Mouse (Mus musculus) CH12.LX (cell line): ENCODE results near the gene 1700069L16Rik. TPM values are rescaled to one million over a fixed set of nuclear protein-coding genes. Genes with fewer than 3 reads are reported as not detected.
A peak's percentile ranks its signal among the peaks of the same experiment; 100 is the strongest.

Experiments used
- DNase-seq: peaks from one replicate; pipeline ENCODE4 v3.0.0-alpha.2; 2013; ENCODE audit errors: extremely low read depth
- H3K27ac ChIP-seq: 2 replicates; pipeline ENCODE4 v1.5.1; 2012; ENCODE audit warnings: low read depth, mild to moderate bottlenecking, control low read depth, moderate library complexity; ENCODE audit not compliant: insufficient read depth
- H3K27me3 ChIP-seq: replicated peaks from 2 replicates; pipeline ENCODE3; 2012; ENCODE audit warnings: inconsistent platforms
- H3K36me3 ChIP-seq, 2 experiments: replicated peaks in 1 of 2; 2 replicates each; pipeline versions ENCODE3 to v1.6.1; 2012; ENCODE audit warnings: inconsistent platforms in 1 of 2, low read length in 1 of 2, mild to moderate bottlenecking in 1 of 2, mixed read lengths in 1 of 2, moderate library complexity in 1 of 2; ENCODE audit not compliant: control insufficient read depth in 1 of 2, insufficient read depth in 1 of 2
- H3K4me1 ChIP-seq, 2 experiments: 2 replicates each; pipeline ENCODE4 v1.6.1; 2012; ENCODE audit warnings: inconsistent platforms in 1 of 2, moderate library complexity in 1 of 2; ENCODE audit not compliant: insufficient read depth in 2 of 2, control insufficient read depth in 1 of 2
- H3K4me2 ChIP-seq: 2 replicates; pipeline ENCODE4 v1.6.1; 2012; ENCODE audit warnings: low read depth, mild to moderate bottlenecking, control low read depth; ENCODE audit not compliant: poor library complexity, insufficient read depth, severe bottlenecking
- H3K4me3 ChIP-seq, 3 experiments: fragments of 150-350 bp in 1 of 3; sonication (generic) in 1 of 3; replicated peaks in 1 of 3; 2 replicates each; pipeline versions ENCODE3 to v1.5.1; 2011 to 2012; ENCODE audit warnings: low read depth in 2 of 3, low read length in 2 of 3, mild to moderate bottlenecking in 2 of 3, moderate library complexity in 2 of 3, control low read depth in 1 of 3, improper control_type of control experiment in 1 of 3, inconsistent platforms in 1 of 3, mixed read lengths in 1 of 3; ENCODE audit not compliant: poor library complexity in 1 of 3
- H3K79me2 ChIP-seq: replicated peaks from 2 replicates; pipeline ENCODE4 v1.6.1; 2012; ENCODE audit warnings: mild to moderate bottlenecking, moderate library complexity; ENCODE audit not compliant: control insufficient read depth, poor library complexity, insufficient read depth, severe bottlenecking; ENCODE audit errors: extremely low read depth
- H3K9ac ChIP-seq: 2 replicates; pipeline ENCODE4 v1.6.1; 2012; ENCODE audit warnings: low read depth, mild to moderate bottlenecking, control low read depth, moderate library complexity; ENCODE audit not compliant: insufficient read depth
- H3K9me3 ChIP-seq: replicated peaks from 2 replicates; pipeline ENCODE3; 2012; ENCODE audit warnings: low read length, inconsistent platforms, mixed read lengths
- BHLHE40 ChIP-seq: IDR thresholded peaks from 2 replicates; pipeline ENCODE4 v1.6.1; 2011; ENCODE audit warnings: mild to moderate bottlenecking, low read depth, low read length, improper control_type of control experiment
- CHD1 ChIP-seq: IDR thresholded peaks from 2 replicates; pipeline ENCODE4 v1.6.1; 2012; ENCODE audit warnings: low read depth, low read length, improper control_type of control experiment, inconsistent platforms
- CHD2 ChIP-seq: IDR thresholded peaks from 2 replicates; pipeline ENCODE4 v1.6.1; 2011; ENCODE audit warnings: low read length, improper control_type of control experiment
- CTCF ChIP-seq, 2 experiments: IDR thresholded peaks in 1 of 2; conservative IDR thresholded peaks in 1 of 2; 2 replicates each; pipeline ENCODE4 v1.5.1; 2011 to 2012; ENCODE audit warnings: low read depth in 2 of 2, low read length in 2 of 2, improper control_type of control experiment in 1 of 2, inconsistent platforms in 1 of 2, mild to moderate bottlenecking in 1 of 2, moderate library complexity in 1 of 2
- E2F4 ChIP-seq: IDR thresholded peaks from 2 replicates; pipeline ENCODE4 v1.6.1; 2011; ENCODE audit warnings: low read depth, low read length, improper control_type of control experiment; ENCODE audit not compliant: insufficient replicate concordance
- ELF1 ChIP-seq: IDR thresholded peaks from 2 replicates; pipeline ENCODE4 v1.6.1; 2014; ENCODE audit warnings: low read depth, mild to moderate bottlenecking, inconsistent platforms, low read length, improper control_type of control experiment
- EP300 ChIP-seq: IDR thresholded peaks from 2 replicates; pipeline ENCODE4 v1.6.1; 2011; ENCODE audit warnings: low read length, improper control_type of control experiment
- ETS1 ChIP-seq: conservative IDR thresholded peaks from 2 replicates; pipeline ENCODE4 v1.6.1; 2012; ENCODE audit warnings: low read depth, mild to moderate bottlenecking, inconsistent platforms, low read length, improper control_type of control experiment, moderate library complexity
- GABPA ChIP-seq: IDR thresholded peaks from 2 replicates; pipeline ENCODE4 v1.6.1; 2012; ENCODE audit warnings: low read depth, low read length, improper control_type of control experiment, inconsistent platforms; ENCODE audit not compliant: insufficient replicate concordance
- HCFC1 ChIP-seq: IDR thresholded peaks from 2 replicates; pipeline ENCODE4 v1.6.1; 2012; ENCODE audit warnings: low read depth, mild to moderate bottlenecking, inconsistent platforms, low read length, improper control_type of control experiment
- IRF4 ChIP-seq: IDR thresholded peaks from 2 replicates; pipeline ENCODE4 v1.6.1; 2014; ENCODE audit warnings: low read depth, mild to moderate bottlenecking, inconsistent platforms, low read length, improper control_type of control experiment
- JUN ChIP-seq: IDR thresholded peaks from 2 replicates; pipeline ENCODE4 v1.6.1; 2011; ENCODE audit warnings: low read depth, mild to moderate bottlenecking, low read length, improper control_type of control experiment, moderate library complexity; ENCODE audit not compliant: insufficient read depth
- JUND ChIP-seq: conservative IDR thresholded peaks from 2 replicates; pipeline ENCODE4 v1.6.1; 2011; ENCODE audit warnings: low read depth, low read length, improper control_type of control experiment
- KAT2A ChIP-seq: IDR thresholded peaks from 2 replicates; pipeline ENCODE4 v1.6.1; 2012; ENCODE audit warnings: low read length, improper control_type of control experiment, inconsistent platforms; ENCODE audit not compliant: insufficient replicate concordance
- MAFK ChIP-seq: IDR thresholded peaks from 2 replicates; pipeline ENCODE4 v1.6.1; 2011; ENCODE audit warnings: low read length, improper control_type of control experiment; ENCODE audit not compliant: insufficient replicate concordance
- MAX ChIP-seq: IDR thresholded peaks from 2 replicates; pipeline ENCODE4 v1.6.1; 2011; ENCODE audit warnings: low read length, improper control_type of control experiment
- MAZ ChIP-seq: IDR thresholded peaks from 2 replicates; pipeline ENCODE4 v1.6.1; 2012; ENCODE audit warnings: low read depth, mild to moderate bottlenecking, inconsistent platforms, low read length, improper control_type of control experiment, moderate library complexity
- MEF2A ChIP-seq: IDR thresholded peaks from 2 replicates; pipeline ENCODE4 v1.6.1; 2014; ENCODE audit warnings: low read depth, mild to moderate bottlenecking, inconsistent platforms, low read length, improper control_type of control experiment, borderline replicate concordance
- MXI1 ChIP-seq: IDR thresholded peaks from 2 replicates; pipeline ENCODE4 v1.6.1; 2011; ENCODE audit warnings: mild to moderate bottlenecking, low read depth, low read length, improper control_type of control experiment
- MYC ChIP-seq: IDR thresholded peaks from 2 replicates; pipeline ENCODE4 v1.6.1; 2011; ENCODE audit warnings: low read depth, mild to moderate bottlenecking, improper control_type of control experiment, low read length
- NELFE ChIP-seq: IDR thresholded peaks from 2 replicates; pipeline ENCODE4 v1.6.1; 2011; ENCODE audit warnings: low read depth, low read length, improper control_type of control experiment
- NRF1 ChIP-seq: IDR thresholded peaks from 2 replicates; pipeline ENCODE4 v1.6.1; 2014; ENCODE audit warnings: low read depth, mild to moderate bottlenecking, inconsistent platforms, low read length, improper control_type of control experiment, moderate library complexity
- PAX5 ChIP-seq: IDR thresholded peaks from 2 replicates; pipeline ENCODE4 v1.6.1; 2012; ENCODE audit warnings: low read length, inconsistent platforms, mixed read lengths
- POLR2A ChIP-seq: IDR thresholded peaks from 2 replicates; pipeline ENCODE4 v1.6.1; 2011; ENCODE audit warnings: low read depth, mild to moderate bottlenecking, improper control_type of control experiment, low read length
- POLR2AphosphoS2 ChIP-seq: IDR thresholded peaks from 2 replicates; pipeline ENCODE4 v1.6.1; 2011; ENCODE audit warnings: low read depth, low read length, improper control_type of control experiment
- RAD21 ChIP-seq: IDR thresholded peaks from 2 replicates; pipeline ENCODE4 v1.6.1; 2011; ENCODE audit warnings: low read depth, mild to moderate bottlenecking, low read length, improper control_type of control experiment, moderate library complexity
- RCOR1 ChIP-seq: conservative IDR thresholded peaks from 2 replicates; pipeline ENCODE4 v1.6.1; 2012; ENCODE audit warnings: low read depth, mild to moderate bottlenecking, inconsistent platforms, low read length, improper control_type of control experiment
- SIN3A ChIP-seq: IDR thresholded peaks from 2 replicates; pipeline ENCODE4 v1.6.1; 2012; ENCODE audit warnings: low read length, improper control_type of control experiment, inconsistent platforms
- SMC3 ChIP-seq: IDR thresholded peaks from 2 replicates; pipeline ENCODE4 v1.6.1; 2011; ENCODE audit warnings: low read depth, low read length, improper control_type of control experiment
- TBP ChIP-seq: conservative IDR thresholded peaks from 2 replicates; pipeline ENCODE4 v1.6.1; 2011; ENCODE audit warnings: low read depth, low read length, improper control_type of control experiment
- TCF12 ChIP-seq: IDR thresholded peaks from 2 replicates; pipeline ENCODE4 v1.6.1; 2014; ENCODE audit warnings: low read depth, mild to moderate bottlenecking, inconsistent platforms, low read length, improper control_type of control experiment
- UBTF ChIP-seq: IDR thresholded peaks from 2 replicates; pipeline ENCODE4 v1.6.1; 2012; ENCODE audit warnings: low read depth, mild to moderate bottlenecking, inconsistent platforms, low read length, improper control_type of control experiment, moderate library complexity
- USF1 ChIP-seq: IDR thresholded peaks from 2 replicates; pipeline ENCODE4 v1.6.1; 2014; ENCODE audit warnings: low read depth, mild to moderate bottlenecking, inconsistent platforms, low read length, improper control_type of control experiment
- USF2 ChIP-seq: conservative IDR thresholded peaks from 2 replicates; pipeline ENCODE4 v1.6.1; 2011; ENCODE audit warnings: low read depth, low read length, improper control_type of control experiment
- ZC3H11A ChIP-seq: IDR thresholded peaks from 2 replicates; pipeline ENCODE4 v1.6.1; 2012; ENCODE audit warnings: low read depth, mild to moderate bottlenecking, inconsistent platforms, low read length, improper control_type of control experiment
- ZKSCAN1 ChIP-seq: IDR thresholded peaks from 2 replicates; pipeline ENCODE4 v1.6.1; 2012; ENCODE audit warnings: low read depth, inconsistent platforms, low read length, improper control_type of control experiment, borderline replicate concordance
- ZMIZ1 ChIP-seq: IDR thresholded peaks from 2 replicates; pipeline ENCODE4 v1.6.1; 2012; ENCODE audit warnings: low read depth, mild to moderate bottlenecking, inconsistent platforms, low read length, improper control_type of control experiment
- ZNF384 ChIP-seq: IDR thresholded peaks from 2 replicates; pipeline ENCODE4 v1.6.1; 2012; ENCODE audit warnings: low read depth, low read length, improper control_type of control experiment, inconsistent platforms
- dilution Hi-C: fragments of 300-500 bp; cut with MboI; formaldehyde crosslinking; loops from 2 replicates; pipeline ENCODE4 v1.14.3; 2020; ENCODE audit warnings: low sequenced_read_pairs; ENCODE audit not compliant: extremely low pct_unique_long_range_greater_than_20kb, extremely low pct_ligation_motif_present
- in situ Hi-C: fragments of 300-500 bp; cut with MboI; formaldehyde crosslinking; loops from 3 replicates; pipeline ENCODE4 v1.14.3; 2019; ENCODE audit warnings: low sequenced_read_pairs, low pct_ligation_motif_present, low pct_unique_long_range_greater_than_20kb, mixed read lengths
- polyA plus RNA-seq: library from polyadenylated mRNA; unstranded; fragments of >175 nt; gene quantifications from 2 replicates; pipeline ENCODE4 v1.2.1, GENCODE M21; 2012; ENCODE audit warnings: low read depth; ENCODE audit not compliant: insufficient read length
- total RNA-seq, 2 experiments: library from RNA; depleted of rRNA; stranded (reverse); fragments of 300-350 nt in 1 of 2; fragments of >200 nt in 1 of 2; gene quantifications; 2 replicates each; pipeline ENCODE4 v1.2.3; 2012 to 2014

1700069L16Rik gene
- total and polyA plus RNA-seq, 3 experiments, result not detected

- Histone ChIP-seq H3K4me2 (no peak overlapping the region), H3K36me3 (peaks cover 64 to 89% of the 10 kb centered on the region in 2 experiments), H3K9me3 (no peaks in the 10 kb centered on the region), H3K27ac (no peak overlapping the region), H3K9ac (no peak overlapping the region), H3K4me1 (peaks cover 27 to 70% of the 10 kb centered on the region in 2 experiments)
- dilution Hi-C loops, result no loop called here
- DNase-seq, result peak; percentile 43
- TF ChIP-seq ETS1 (peak; percentile 95), E2F4 (no peak), KAT2A (no peak), CTCF (conservative IDR thresholded peaks at IDR 0.05 in 1 of 2, IDR thresholded peaks at IDR 0.05 in 1 of 2; ENCODE audit: low read depth in 2 of 2, low read length in 2 of 2) (no peak), IRF4 (peak; percentile 75), MAX (no peak), SIN3A (peak; percentile 52; the same call in 1 of the 2 replicates), TCF12 (peak; percentile 81), POLR2A (no peak), MAZ (no peak), POLR2AphosphoS2 (no peak), ZNF384 (no peak), JUN (0 out of 2 replicates have a peak, but pooled peaks have one; percentile 5), RAD21 (no peak), MEF2A (0 out of 2 replicates have a peak, but pooled peaks have one; percentile 49), USF2 (no peak), PAX5 (no peak), MYC (no peak), ZKSCAN1 (no peak), MXI1 (no peak), HCFC1 (no peak), CHD2 (peak; percentile 15; the same call in 1 of the 2 replicates), CHD1 (no peak), USF1 (no peak), NELFE (no peak), SMC3 (no peak), GABPA (no peak), EP300 (peak; percentile 79), NRF1 (no peak), TBP (no peak), ELF1 (no peak), BHLHE40 (peak; percentile 62), RCOR1 (0 out of 2 replicates have a peak, but pooled peaks have one; percentile 32), ZC3H11A (no peak), UBTF (no peak), JUND (0 out of 2 replicates have a peak, but pooled peaks have one; percentile 23), ZMIZ1 (no peak), MAFK (0 out of 2 replicates have a peak, but pooled peaks have one; percentile 26)
- TF ChIP-seq, all 38 proteins: peak for 12
- peaks cover 73% of the 10 kb centered on the region for H3K79me2 ChIP-seq
- H3K27me3 ChIP-seq, result no peaks in the 10 kb centered on the region
- in situ Hi-C loops, result no loop called here
- no peak overlapping the region for H3K4me3 ChIP-seq
Measured at GRCm38 (mm10) chr5:113764426-113764825, 39.9 kb upstream of the 1700069L16Rik start.
